Mouse (Mus musculus) neural tube, embryonic 15.5 days (tissue): Measurements from ENCODE around the gene Cdc14b. TPM values are rescaled to one million over a fixed set of nuclear protein-coding genes. Genes with fewer than 3 reads are reported as not detected.
A peak's percentile ranks its signal among the peaks of the same experiment; 100 is the strongest.

Experiments
- ATAC-seq: fragments of 200-750 bp; cut with Nextera tagmentation; 2 replicates; pipeline ENCODE4 v1.8.0; 2017; ENCODE audit warnings: mild to moderate bottlenecking, moderate TSS enrichment, moderate library complexity; ENCODE audit not compliant: low FRiP score
- H3K27ac ChIP-seq: fragments of 300-500 bp; sonication (generic); replicated peaks from 2 replicates; pipeline ENCODE4 v1.5.1; 2015; ENCODE audit warnings: mild to moderate bottlenecking, inconsistent platforms
- H3K27me3 ChIP-seq: fragments of 300-500 bp; sonication (generic); replicated peaks from 2 replicates; pipeline ENCODE4 v1.6.1; 2015; ENCODE audit warnings: inconsistent platforms
- H3K36me3 ChIP-seq: fragments of 300-500 bp; sonication (generic); 2 replicates; pipeline ENCODE4 v1.6.1; 2015; ENCODE audit warnings: inconsistent platforms
- H3K4me1 ChIP-seq: fragments of 300-500 bp; sonication (generic); 2 replicates; pipeline ENCODE4 v1.6.1; 2015; ENCODE audit warnings: inconsistent platforms
- H3K4me2 ChIP-seq: fragments of 300-500 bp; sonication (generic); 2 replicates; pipeline ENCODE4 v1.6.1; 2015; ENCODE audit warnings: inconsistent platforms, mild to moderate bottlenecking, moderate library complexity
- H3K4me3 ChIP-seq: fragments of 300-500 bp; sonication (generic); replicated peaks from 2 replicates; pipeline ENCODE4 v1.5.1; 2015; ENCODE audit warnings: mild to moderate bottlenecking, inconsistent platforms
- H3K9ac ChIP-seq: fragments of 300-500 bp; sonication (generic); replicated peaks from 2 replicates; pipeline ENCODE4 v1.6.1; 2015; ENCODE audit warnings: mild to moderate bottlenecking, inconsistent platforms
- H3K9me3 ChIP-seq: fragments of 300-500 bp; sonication (generic); replicated peaks from 2 replicates; pipeline ENCODE4 v1.6.1; 2016; ENCODE audit warnings: inconsistent platforms
- WGBS: fragments of 180-500 bp; shearing (Covaris S2); methylation state at CpG from one replicate; pipeline ENCODE4 v1.1.7; 2015; ENCODE audit warnings: mixed read lengths; 5-methylcytosine and 5-hydroxymethylcytosine counted together
- polyA plus RNA-seq: library from polyadenylated mRNA; unstranded; fragments of >200 nt; fragmentation: Nextera tagmentation; extraction: Ambion mirVana; gene quantifications from 2 replicates; pipeline ENCODE4 v1.2.1, GENCODE M21; 2015

Gene Cdc14b
- polyA plus RNA-seq, 1 experiment from 2014 or later: 2.8 TPM

DNA sequence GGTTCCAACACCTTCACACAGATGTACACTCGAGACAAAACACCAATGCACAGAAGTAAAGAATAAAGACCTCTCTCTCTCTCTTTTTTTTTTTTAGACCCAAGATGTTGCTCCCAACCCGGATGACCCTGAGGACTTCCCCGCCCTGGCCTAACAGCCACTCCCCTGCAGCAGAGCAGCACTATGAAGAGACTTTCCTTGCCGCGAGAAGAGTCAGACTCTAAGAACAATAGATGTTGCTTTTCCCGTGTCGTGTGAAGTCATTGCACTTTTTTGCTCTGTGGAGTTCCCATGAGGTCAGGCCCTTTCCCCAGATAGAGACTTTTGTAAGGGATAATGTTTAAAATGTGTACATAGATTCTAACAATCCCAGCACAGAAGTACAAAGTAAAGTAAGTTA, 89.9 kb downstream of the Cdc14b start:
- ATAC-seq: no peak
- H3K27ac ChIP-seq: no peak overlapping the region
- no peak overlapping the region for H3K9ac ChIP-seq
- H3K4me1 ChIP-seq: no peaks in the 10 kb centered on the region
- H3K27me3 ChIP-seq: no peaks in the 10 kb centered on the region
- WGBS: 77% methylated on average over 7 of the region's 7 CpGs
- H3K36me3 ChIP-seq: peaks cover 54% of the 10 kb centered on the region
- no peak overlapping the region for H3K4me2 ChIP-seq
- no peaks in the 10 kb centered on the region for H3K9me3 ChIP-seq
- H3K4me3 ChIP-seq: no peak overlapping the region

GRCm38 (mm10) chr13:64184361-64184760, 90.7 kb downstream of the Cdc14b start:
- H3K36me3 ChIP-seq: peaks cover 55% of the 10 kb centered on the region
- H3K27me3 ChIP-seq: no peaks in the 10 kb centered on the region
- H3K4me1 ChIP-seq: no peaks in the 10 kb centered on the region
- WGBS: 89% methylated on average over 10 of the region's 10 CpGs
- H3K27ac ChIP-seq: no peak overlapping the region
- ATAC-seq: no peak
- no peaks in the 10 kb centered on the region for H3K9me3 ChIP-seq
- no peak overlapping the region for H3K9ac ChIP-seq
- no peak overlapping the region for H3K4me3 ChIP-seq
- H3K4me2 ChIP-seq: no peak overlapping the region

- Histone ChIP-seq H3K4me3 (no peak overlapping the region), H3K27ac (no peak overlapping the region), H3K9me3 (no peaks in the 10 kb centered on the region), H3K9ac (no peak overlapping the region), H3K36me3 (peaks cover 59% of the 10 kb centered on the region), H3K4me1 (no peaks in the 10 kb centered on the region), H3K27me3 (no peaks in the 10 kb centered on the region), H3K4me2 (no peak overlapping the region)
- 82% methylated on average over 4 of the region's 4 CpGs for WGBS
- no peak for ATAC-seq
Measured at GRCm38 (mm10) chr13:64183583-64183982, 91.5 kb downstream of the Cdc14b start.

DNA sequence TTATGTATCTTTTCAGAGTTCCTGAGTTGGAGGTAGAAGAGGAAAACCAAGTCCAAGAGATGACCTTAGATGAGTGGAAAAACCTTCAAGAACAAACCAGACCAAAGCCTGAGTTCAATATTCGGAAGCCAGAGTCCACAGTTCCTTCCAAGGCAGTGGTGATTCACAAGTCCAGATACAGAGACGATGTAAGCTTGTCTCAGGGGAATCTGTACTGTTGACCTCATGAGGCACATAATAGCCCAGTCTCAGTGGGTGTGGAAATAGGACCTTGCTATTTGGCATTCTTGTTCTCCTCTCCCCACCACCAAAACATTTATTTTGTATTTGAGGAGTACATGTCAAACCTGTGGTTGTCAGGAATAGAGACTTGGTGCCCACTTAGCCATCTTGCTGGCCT, 93.0 kb downstream of the Cdc14b start:
- Histone ChIP-seq H3K36me3 (peaks cover 70% of the 10 kb centered on the region), H3K9ac (no peak overlapping the region), H3K27ac (no peak overlapping the region), H3K9me3 (no peaks in the 10 kb centered on the region), H3K27me3 (no peaks in the 10 kb centered on the region), H3K4me3 (no peak overlapping the region), H3K4me1 (no peaks in the 10 kb centered on the region), H3K4me2 (no peak overlapping the region)
- ATAC-seq: no peak
- 92% methylated on average over 2 of the region's 2 CpGs for WGBS

DNA sequence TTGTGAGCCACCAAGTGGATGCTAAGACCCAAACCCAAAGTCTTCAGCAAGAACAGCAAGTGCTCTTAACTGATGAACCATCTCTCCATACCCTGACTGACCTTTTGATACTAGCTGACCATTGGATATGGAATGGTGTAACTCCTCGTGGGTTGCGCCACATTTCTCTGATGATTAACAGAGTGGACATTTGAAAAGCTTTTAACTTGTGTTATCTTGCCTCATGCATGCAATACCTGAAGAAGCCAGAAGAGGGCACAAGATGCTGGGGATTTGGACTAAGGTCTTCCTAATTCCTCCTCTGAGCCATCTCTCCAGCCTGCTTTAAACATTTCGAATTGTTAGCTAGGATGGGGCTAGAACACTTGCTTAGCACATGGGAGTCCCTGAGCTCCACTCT, 94.2 kb downstream of the Cdc14b start:
- Histone ChIP-seq H3K4me3 (no peak overlapping the region), H3K9ac (no peak overlapping the region), H3K4me2 (no peak overlapping the region), H3K27ac (no peak overlapping the region), H3K36me3 (peaks cover 70% of the 10 kb centered on the region), H3K4me1 (no peaks in the 10 kb centered on the region), H3K27me3 (no peaks in the 10 kb centered on the region), H3K9me3 (no peaks in the 10 kb centered on the region)
- ATAC-seq: no peak
- WGBS: 85% methylated on average over 3 of the region's 3 CpGs

GRCm38 (mm10) chr13:64180300-64180699, 94.8 kb downstream of the Cdc14b start:
- Histone ChIP-seq H3K27me3 (no peaks in the 10 kb centered on the region), H3K36me3 (peaks cover 66% of the 10 kb centered on the region), H3K4me2 (no peak overlapping the region), H3K27ac (no peak overlapping the region), H3K4me3 (no peak overlapping the region), H3K9me3 (no peaks in the 10 kb centered on the region), H3K4me1 (no peaks in the 10 kb centered on the region), H3K9ac (no peak overlapping the region)
- WGBS: 91% methylated on average over 4 of the region's 4 CpGs
- ATAC-seq: no peak

- H3K4me3 ChIP-seq: no peak overlapping the region
- peaks cover 61% of the 10 kb centered on the region for H3K36me3 ChIP-seq
- ATAC-seq: no peak
- no peak overlapping the region for H3K9ac ChIP-seq
- H3K27ac ChIP-seq: no peak overlapping the region
- no peaks in the 10 kb centered on the region for H3K4me1 ChIP-seq
- no peak overlapping the region for H3K4me2 ChIP-seq
- WGBS: 86% methylated on average over 13 of the region's 13 CpGs
- H3K9me3 ChIP-seq: no peaks in the 10 kb centered on the region
- H3K27me3 ChIP-seq: no peaks in the 10 kb centered on the region
Measured at GRCm38 (mm10) chr13:64178746-64179652, 96.1 kb downstream of the Cdc14b start.

- ATAC-seq: no peak
- WGBS: 83% methylated on average over 7 of the region's 7 CpGs
- Histone ChIP-seq H3K27me3 (no peaks in the 10 kb centered on the region), H3K27ac (no peak overlapping the region), H3K9ac (no peak overlapping the region), H3K4me3 (no peak overlapping the region), H3K9me3 (no peaks in the 10 kb centered on the region), H3K4me1 (no peaks in the 10 kb centered on the region), H3K36me3 (peaks cover 63% of the 10 kb centered on the region), H3K4me2 (no peak overlapping the region)
Measured at GRCm38 (mm10) chr13:64178000-64178399, 97.1 kb downstream of the Cdc14b start.

- Histone ChIP-seq H3K9me3 (peaks cover 58% of the 10 kb centered on the region), H3K27me3 (no peaks in the 10 kb centered on the region), H3K27ac (no peak overlapping the region), H3K9ac (no peak overlapping the region), H3K36me3 (peaks cover 82% of the 10 kb centered on the region), H3K4me2 (no peak overlapping the region), H3K4me3 (no peak overlapping the region), H3K4me1 (no peaks in the 10 kb centered on the region)
- ATAC-seq: no peak
- WGBS: 98% methylated on average over 25 of the region's 25 CpGs
Measured at GRCm38 (mm10) chr13:64169746-64170145, 105.3 kb downstream of the Cdc14b start.

DNA sequence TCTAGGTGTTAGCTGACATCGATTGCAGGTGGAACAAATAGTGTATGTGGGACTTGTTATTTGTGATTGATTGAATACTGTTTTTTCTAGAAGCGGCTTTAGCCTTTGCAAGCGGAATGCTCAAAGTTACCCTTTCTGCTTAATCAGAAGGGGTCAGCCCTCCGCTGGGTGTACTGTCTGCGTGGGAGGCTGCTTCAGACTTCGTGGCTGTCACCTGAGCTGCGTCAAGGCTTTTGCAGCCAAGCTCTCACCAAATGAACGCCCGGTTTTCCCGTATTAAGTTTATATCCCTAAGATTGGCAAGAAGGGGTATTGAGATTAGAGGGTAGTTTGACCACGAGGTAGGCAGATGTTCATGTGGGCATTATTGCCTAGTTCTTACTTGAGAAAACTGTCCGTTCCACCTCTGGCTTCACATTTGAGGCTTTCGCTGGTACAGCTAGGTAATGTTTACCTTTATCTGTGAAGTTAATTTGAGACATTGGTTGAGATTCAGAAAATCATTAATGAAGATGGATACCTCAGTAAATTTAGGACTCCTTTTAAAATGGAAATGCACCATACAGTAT, 111.9 kb downstream of the Cdc14b start:
- Histone ChIP-seq H3K27me3 (no peaks in the 10 kb centered on the region), H3K4me1 (peaks cover 15% of the 10 kb centered on the region), H3K9me3 (peaks cover 16% of the 10 kb centered on the region), H3K4me3 (peak overlapping the region; percentile 85), H3K9ac (peak overlapping the region; percentile 94), H3K27ac (no peak overlapping the region), H3K4me2 (peak overlapping the region; percentile 93), H3K36me3 (peaks cover 17% of the 10 kb centered on the region)
- no peak for ATAC-seq
- 33% methylated on average over 13 of the region's 13 CpGs for WGBS

GRCm38 (mm10) chr13:64162626-64163025, 112.5 kb downstream of the Cdc14b start:
- Histone ChIP-seq H3K4me3 (peak overlapping the region; percentile 85), H3K9ac (peak overlapping the region; percentile 94), H3K4me1 (peaks cover 15% of the 10 kb centered on the region), H3K36me3 (peaks cover 15% of the 10 kb centered on the region), H3K27ac (no peak overlapping the region), H3K27me3 (no peaks in the 10 kb centered on the region), H3K9me3 (peaks cover 14% of the 10 kb centered on the region), H3K4me2 (peak overlapping the region; percentile 93)
- peak; percentile 12 for ATAC-seq
- WGBS: under 1% methylated on average over 14 of the region's 14 CpGs
